Mouse (Mus musculus) lung, postnatal 0 days (tissue): ENCODE measurements at regions not wholly inside any gene's neighbourhood (a gene's known extent, or its start where the extent isn't known, plus 50 kb on each side); places are given as distances from the start of the nearest gene placed in this dataset.

Experiments
- ATAC-seq: fragments of 200-750 bp; cut with Nextera tagmentation; 2 replicates; pipeline ENCODE4 v1.8.0; 2017; ENCODE audit warnings: moderate library complexity
- DNase-seq: peaks from one replicate; pipeline ENCODE4 v3.0.0-alpha.2; 2016; ENCODE audit warnings: low spot score
- H3K27ac ChIP-seq: fragments of 300-500 bp; sonication (generic); 2 replicates; pipeline ENCODE4 v1.5.1; 2014; ENCODE audit warnings: antibody characterized with exemption, mild to moderate bottlenecking, low read length, mixed read lengths
- H3K27me3 ChIP-seq: fragments of 300-500 bp; sonication (generic); replicated peaks from 2 replicates; pipeline ENCODE4 v1.6.1; 2014; ENCODE audit warnings: low read length, mixed read lengths; ENCODE audit not compliant: insufficient read depth
- H3K36me3 ChIP-seq: fragments of 300-500 bp; sonication (generic); 2 replicates; pipeline ENCODE4 v1.6.1; 2014; ENCODE audit warnings: low read length, mixed read lengths; ENCODE audit not compliant: insufficient read depth
- H3K4me1 ChIP-seq: fragments of 300-500 bp; sonication (generic); 2 replicates; pipeline ENCODE4 v1.6.1; 2014; ENCODE audit warnings: antibody characterized with exemption, low read depth, low read length, mixed read lengths; ENCODE audit not compliant: insufficient read depth
- H3K4me2 ChIP-seq: fragments of 300-500 bp; sonication (generic); replicated peaks from 2 replicates; pipeline ENCODE4 v1.6.1; 2014; ENCODE audit warnings: low read depth, mild to moderate bottlenecking, low read length, moderate library complexity, mixed read lengths
- H3K4me3 ChIP-seq: fragments of 300-500 bp; sonication (generic); 2 replicates; pipeline ENCODE4 v1.5.1; 2014; ENCODE audit warnings: low read depth, low read length
- H3K9ac ChIP-seq: fragments of 300-500 bp; sonication (generic); replicated peaks from 2 replicates; pipeline ENCODE4 v1.6.1; 2014; ENCODE audit warnings: low read depth, mild to moderate bottlenecking
- H3K9me3 ChIP-seq: fragments of 300-500 bp; sonication (generic); 2 replicates; pipeline ENCODE4 v1.6.1; 2016; ENCODE audit warnings: low read length, mixed read lengths
- CTCF ChIP-seq: IDR thresholded peaks from 2 replicates; pipeline ENCODE4 v1.5.1; 2016; ENCODE audit warnings: antibody characterized with exemption, mild to moderate bottlenecking
- EP300 ChIP-seq: IDR thresholded peaks from 2 replicates; pipeline ENCODE4 v1.6.1; 2016; ENCODE audit warnings: antibody characterized with exemption, mild to moderate bottlenecking, control low read depth
- WGBS: fragments of 180-500 bp; shearing (Covaris S2); extraction: QIAGEN DNeasy Blood & Tissue Kit; methylation state at CpG from one replicate; pipeline ENCODE4 v1.1.7; 2014; 5-methylcytosine and 5-hydroxymethylcytosine counted together

DNA sequence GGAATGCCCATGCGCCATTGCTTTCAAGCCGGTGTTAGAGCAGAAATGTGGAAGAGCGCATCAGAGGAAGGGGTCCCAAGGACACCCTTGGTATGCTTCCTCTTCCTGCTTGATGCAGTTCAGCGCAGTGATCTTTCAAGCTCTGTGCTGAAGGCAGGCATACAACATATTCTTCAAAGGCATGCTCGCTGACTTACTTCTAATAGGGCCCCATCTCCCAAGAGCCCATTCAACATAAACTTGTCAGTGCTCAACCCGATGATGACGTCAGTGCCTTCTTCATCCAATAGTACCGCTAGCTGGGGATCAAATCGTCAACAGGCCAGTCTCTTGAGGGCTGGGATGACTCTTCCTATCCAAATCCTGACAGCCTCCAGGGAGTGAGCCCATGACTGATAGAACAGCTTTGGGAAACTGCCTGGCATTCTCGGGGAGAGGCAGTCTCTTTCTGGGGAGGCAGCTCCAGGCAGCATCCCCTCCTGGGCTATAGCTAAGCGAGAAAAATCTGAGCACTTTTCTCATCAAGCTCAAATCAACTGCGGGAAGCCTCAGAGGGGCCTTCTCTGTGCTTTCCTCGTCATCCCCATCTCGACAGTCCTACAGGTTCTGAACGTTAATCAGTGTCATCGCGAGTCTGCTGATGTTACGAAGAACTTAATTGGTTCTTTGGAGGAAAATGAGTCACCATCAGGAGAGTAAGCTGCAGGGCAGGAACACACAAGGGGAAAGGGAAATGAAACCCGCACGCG lies 159.4 kb upstream of the Ppp2r3a start:
- DNase-seq, result no peak
- Histone ChIP-seq H3K27ac (no peak overlapping the region), H3K4me3 (no peak overlapping the region), H3K4me1 (no peaks in the 10 kb centered on the region), H3K9ac (no peak overlapping the region), H3K36me3 (no peaks in the 10 kb centered on the region), H3K4me2 (no peak overlapping the region), H3K9me3 (no peaks in the 10 kb centered on the region), H3K27me3 (no peaks in the 10 kb centered on the region)
- 70% methylated on average over 21 of the region's 21 CpGs for WGBS
- ATAC-seq, result no peak; the same call in 1 of the 2 replicates
- TF ChIP-seq CTCF (no peak), EP300 (no peak)

DNA sequence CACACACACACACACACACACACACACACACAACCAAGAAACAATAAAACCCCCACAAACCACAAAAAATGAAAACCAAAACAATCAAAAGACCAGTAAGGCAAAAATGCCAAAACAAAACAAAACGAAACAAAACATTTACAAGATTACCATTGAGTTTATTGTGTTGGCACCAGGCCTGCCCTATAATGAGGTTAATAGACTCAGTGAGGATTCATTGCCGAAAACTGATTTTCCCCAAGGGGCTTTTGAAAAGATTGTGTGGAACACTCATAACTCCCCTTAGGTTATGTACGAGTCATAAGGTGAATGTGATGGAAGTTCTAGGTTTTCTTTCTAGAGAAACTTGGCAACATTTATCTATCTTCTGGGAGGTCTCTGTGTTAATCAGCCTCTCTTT lies 158.8 kb upstream of the Ppp2r3a start:
- no peak overlapping the region for H3K4me3 ChIP-seq
- no peak overlapping the region for H3K4me2 ChIP-seq
- no peaks in the 10 kb centered on the region for H3K27me3 ChIP-seq
- no peaks in the 10 kb centered on the region for H3K9me3 ChIP-seq
- no peak overlapping the region for H3K9ac ChIP-seq
- no peaks in the 10 kb centered on the region for H3K36me3 ChIP-seq
- WGBS, result 70% methylated on average over 3 of the region's 3 CpGs
- ATAC-seq (no peak), DNase-seq (no peak)
- no peak overlapping the region for H3K27ac ChIP-seq
- no peak for TF ChIP-seq EP300
- no peak for TF ChIP-seq CTCF
- H3K4me1 ChIP-seq, result no peaks in the 10 kb centered on the region

DNA sequence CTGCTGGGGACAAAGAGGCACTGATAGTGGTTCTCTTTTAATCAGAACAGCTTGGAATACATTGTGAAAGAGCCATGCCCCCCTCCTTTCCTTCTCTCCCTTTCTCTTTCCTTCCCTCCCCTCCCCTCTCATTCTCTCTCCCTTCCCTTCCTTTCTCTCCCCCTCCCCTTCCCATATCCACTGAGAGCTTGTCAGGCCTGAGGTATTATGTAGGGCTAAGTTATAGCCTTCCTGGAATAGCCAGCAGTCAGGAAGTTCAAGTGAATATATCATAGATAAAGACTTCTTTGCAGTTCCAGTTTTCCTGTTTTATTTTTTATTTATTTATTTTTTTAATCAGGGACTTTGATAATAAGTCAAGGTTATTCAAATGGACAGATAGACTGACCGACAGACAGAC lies 156.5 kb upstream of the Ppp2r3a start:
- no peaks in the 10 kb centered on the region for H3K36me3 ChIP-seq
- H3K4me3 ChIP-seq, result no peak overlapping the region
- no peak overlapping the region for H3K27ac ChIP-seq
- no peak overlapping the region for H3K9ac ChIP-seq
- no peaks in the 10 kb centered on the region for H3K9me3 ChIP-seq
- H3K4me2 ChIP-seq, result no peak overlapping the region
- no peaks in the 10 kb centered on the region for H3K27me3 ChIP-seq
- WGBS, result 74% methylated on average over 1 of the region's 1 CpGs
- ATAC-seq, result no peak
- no peaks in the 10 kb centered on the region for H3K4me1 ChIP-seq
- no peak for DNase-seq
- no peak for TF ChIP-seq CTCF
- no peak for TF ChIP-seq EP300

DNA sequence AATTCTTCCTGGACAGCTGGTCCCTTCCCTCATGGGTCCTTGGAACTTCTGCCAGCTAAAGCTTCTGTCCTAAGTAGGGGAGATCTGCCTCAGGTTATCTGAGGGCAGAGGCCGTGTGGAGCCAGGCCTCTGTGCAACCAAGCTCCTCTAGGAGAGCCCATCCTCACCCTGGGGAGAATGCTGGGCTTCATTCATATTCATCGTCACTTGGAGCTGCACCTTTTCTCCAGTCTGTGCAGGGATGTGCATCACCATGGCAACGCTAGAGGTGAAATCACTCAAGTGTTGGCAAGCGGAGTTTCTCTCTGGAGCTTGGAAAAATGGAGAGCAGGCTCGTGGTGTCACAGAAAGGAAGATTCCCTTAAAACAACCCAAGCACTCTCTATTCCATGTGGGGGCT lies 155.5 kb upstream of the Ppp2r3a start:
- Histone ChIP-seq H3K9me3 (no peaks in the 10 kb centered on the region), H3K4me3 (no peak overlapping the region), H3K36me3 (no peaks in the 10 kb centered on the region), H3K9ac (no peak overlapping the region), H3K27ac (no peak overlapping the region), H3K4me1 (no peaks in the 10 kb centered on the region), H3K27me3 (no peaks in the 10 kb centered on the region), H3K4me2 (no peak overlapping the region)
- WGBS, result 51% methylated on average over 5 of the region's 5 CpGs
- no peak for DNase-seq
- no peak for TF ChIP-seq EP300
- no peak for TF ChIP-seq CTCF
- ATAC-seq, result no peak

DNA sequence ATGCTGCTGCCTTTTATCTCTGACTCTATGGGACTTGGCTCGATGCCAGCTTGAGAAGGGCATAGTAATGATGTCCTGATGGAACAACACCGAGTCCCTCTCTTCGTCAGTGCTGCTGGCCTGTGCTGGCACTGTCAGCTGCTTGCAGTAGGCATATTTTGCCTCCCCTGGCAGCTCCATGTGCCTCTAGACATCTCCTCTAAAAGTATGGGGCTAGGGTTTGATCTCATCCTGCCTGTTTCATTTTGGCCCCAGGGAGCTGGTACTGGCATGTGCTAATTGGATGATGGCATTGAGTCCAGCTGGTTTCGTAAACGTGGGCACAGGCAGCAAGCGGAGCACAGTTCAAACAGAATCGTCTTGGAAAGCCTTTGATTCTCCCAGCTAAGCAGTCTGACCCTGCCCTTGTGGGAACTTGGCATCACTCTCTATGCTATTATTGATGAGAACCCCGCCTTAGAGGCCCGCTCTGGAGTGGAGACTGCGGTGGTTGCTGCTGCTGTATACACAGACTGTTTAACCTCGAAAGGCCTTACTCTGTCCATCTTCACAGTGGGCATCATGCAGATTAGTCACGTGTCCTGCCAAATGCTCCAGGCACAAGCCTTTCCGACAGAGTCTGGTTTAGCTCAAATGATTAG lies 153.0 kb upstream of the Ppp2r3a start:
- H3K4me2 ChIP-seq, result no peak overlapping the region
- DNase-seq (no peak), ATAC-seq (no peak)

DNA sequence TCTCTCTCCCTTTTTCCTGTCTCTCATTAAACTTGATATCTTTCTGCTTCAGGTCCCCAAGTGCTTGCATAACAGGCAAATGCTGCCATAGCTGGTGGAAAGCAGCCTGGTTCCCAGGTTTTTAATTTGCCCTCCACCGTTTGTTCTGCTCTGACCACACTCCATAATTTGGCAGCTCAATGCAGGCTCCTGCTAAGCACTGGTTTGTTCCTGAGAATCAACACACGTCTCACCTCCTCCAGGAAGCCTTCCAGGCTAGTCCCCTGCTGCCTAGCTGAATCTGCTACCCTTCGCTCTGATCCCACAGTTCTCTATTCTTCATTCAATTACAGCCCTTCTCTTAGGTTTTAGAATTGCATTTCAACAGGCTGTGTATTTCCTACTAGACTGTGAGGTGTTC lies 152.4 kb upstream of the Ppp2r3a start:
- 57% methylated on average over 3 of the region's 3 CpGs for WGBS
- no peaks in the 10 kb centered on the region for H3K36me3 ChIP-seq
- H3K9me3 ChIP-seq, result no peaks in the 10 kb centered on the region
- ATAC-seq (no peak), DNase-seq (no peak)
- H3K27me3 ChIP-seq, result no peaks in the 10 kb centered on the region
- TF ChIP-seq EP300 (no peak), CTCF (no peak)
- no peak overlapping the region for H3K9ac ChIP-seq
- no peak overlapping the region for H3K4me3 ChIP-seq
- no peaks in the 10 kb centered on the region for H3K4me1 ChIP-seq
- no peak overlapping the region for H3K27ac ChIP-seq
- no peak overlapping the region for H3K4me2 ChIP-seq

More for the DNA sequence above, 153.0 kb upstream of the Ppp2r3a start:
- Histone ChIP-seq H3K36me3 (no peaks in the 10 kb centered on the region), H3K27ac (no peak overlapping the region), H3K4me1 (no peaks in the 10 kb centered on the region), H3K27me3 (no peaks in the 10 kb centered on the region), H3K9ac (no peak overlapping the region), H3K9me3 (no peaks in the 10 kb centered on the region), H3K4me3 (no peak overlapping the region)
- TF ChIP-seq EP300 (no peak), CTCF (no peak)
- 40% methylated on average over 13 of the region's 13 CpGs for WGBS
